Mouse (Mus musculus) granulocyte monocyte progenitor cell, adult 5-6 weeks (primary cell): ENCODE results near the gene Uggt1. TPM values are rescaled to one million over a fixed set of nuclear protein-coding genes. Genes with fewer than 3 reads are reported as not detected.

Experiments used
- ATAC-seq: replicated peaks from 2 replicates; pipeline ENCODE4 v1.8.0; 2016; ENCODE audit warnings: mild to moderate bottlenecking, moderate TSS enrichment, inconsistent platforms; ENCODE audit not compliant: poor library complexity, severe bottlenecking
- total RNA-seq, 2 experiments: library from RNA; stranded (forward) in 1 of 2; stranded (reverse) in 1 of 2; fragments of 200-712, 200-1000 nt in 1 of 2; fragments of >200 nt in 1 of 2; fragmentation: Nextera tagmentation in 1 of 2; gene quantifications; 2 replicates each; pipeline ENCODE4 v1.2.3; 2014 to 2017

Uggt1 gene
- total RNA-seq, 2 experiments from 2014 or later = 63.8 to 155 TPM

DNA sequence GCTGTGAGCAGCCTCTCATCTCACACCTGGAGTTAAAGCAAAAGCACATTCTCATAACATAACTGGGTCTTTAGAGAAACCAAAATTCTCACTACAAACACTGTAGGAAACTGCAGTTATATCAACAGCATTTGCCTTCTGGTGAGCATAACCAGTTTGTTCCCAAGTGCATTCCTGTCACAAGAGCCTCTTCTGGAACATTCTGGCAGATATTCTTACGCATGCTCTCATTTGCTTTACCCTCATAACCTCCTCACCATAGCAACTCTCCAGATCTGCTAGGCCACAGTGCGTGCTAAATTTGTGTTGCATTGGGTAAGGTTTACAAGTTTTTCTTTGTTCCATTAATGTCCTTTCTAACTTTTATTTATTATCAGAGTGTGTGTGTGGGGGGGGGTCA, 14.8 kb upstream of the Uggt1 start:
- no peak for ATAC-seq

DNA sequence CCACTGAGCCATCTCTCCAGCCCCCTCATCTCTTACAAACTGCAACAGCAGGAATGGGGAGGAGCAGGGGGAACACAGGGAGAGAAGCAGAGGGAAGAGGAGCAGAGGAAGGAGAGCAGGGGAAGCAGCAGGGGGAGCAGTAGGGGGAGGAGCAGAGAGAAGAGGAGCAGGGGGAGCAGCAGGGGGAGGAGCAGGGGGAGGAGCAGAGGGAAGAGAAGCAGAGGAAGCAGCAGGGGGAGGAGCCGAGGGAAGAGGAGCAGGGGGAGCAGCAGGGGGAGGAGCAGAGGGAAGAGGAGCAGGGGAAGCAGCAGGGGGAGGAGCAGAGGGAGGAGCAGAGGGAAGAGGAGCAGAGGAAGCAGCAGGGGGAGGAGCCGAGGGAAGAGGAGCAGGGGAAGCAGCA, 14.1 kb upstream of the Uggt1 start:
- no peak for ATAC-seq

DNA sequence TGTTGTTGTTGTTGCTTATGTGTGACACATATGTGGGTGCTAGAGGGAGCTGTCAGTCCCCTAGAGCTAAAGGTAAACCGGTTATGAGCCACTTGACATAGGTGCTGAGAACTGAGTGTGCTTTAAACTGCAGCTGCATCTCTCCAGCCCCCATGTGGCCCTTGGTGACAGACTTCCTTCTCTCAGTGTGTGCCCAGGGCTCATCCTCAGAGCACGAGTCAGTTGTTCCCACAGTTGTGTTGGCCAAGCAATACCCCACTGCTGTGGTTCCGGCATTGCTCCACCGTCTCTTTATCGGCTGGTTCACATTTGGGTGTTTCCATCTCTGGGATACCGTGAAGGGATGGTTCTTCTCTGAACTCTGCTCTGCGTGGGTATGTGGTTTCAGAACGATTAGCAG, 12.8 kb upstream of the Uggt1 start:
- peak; percentile 45 for ATAC-seq

DNA sequence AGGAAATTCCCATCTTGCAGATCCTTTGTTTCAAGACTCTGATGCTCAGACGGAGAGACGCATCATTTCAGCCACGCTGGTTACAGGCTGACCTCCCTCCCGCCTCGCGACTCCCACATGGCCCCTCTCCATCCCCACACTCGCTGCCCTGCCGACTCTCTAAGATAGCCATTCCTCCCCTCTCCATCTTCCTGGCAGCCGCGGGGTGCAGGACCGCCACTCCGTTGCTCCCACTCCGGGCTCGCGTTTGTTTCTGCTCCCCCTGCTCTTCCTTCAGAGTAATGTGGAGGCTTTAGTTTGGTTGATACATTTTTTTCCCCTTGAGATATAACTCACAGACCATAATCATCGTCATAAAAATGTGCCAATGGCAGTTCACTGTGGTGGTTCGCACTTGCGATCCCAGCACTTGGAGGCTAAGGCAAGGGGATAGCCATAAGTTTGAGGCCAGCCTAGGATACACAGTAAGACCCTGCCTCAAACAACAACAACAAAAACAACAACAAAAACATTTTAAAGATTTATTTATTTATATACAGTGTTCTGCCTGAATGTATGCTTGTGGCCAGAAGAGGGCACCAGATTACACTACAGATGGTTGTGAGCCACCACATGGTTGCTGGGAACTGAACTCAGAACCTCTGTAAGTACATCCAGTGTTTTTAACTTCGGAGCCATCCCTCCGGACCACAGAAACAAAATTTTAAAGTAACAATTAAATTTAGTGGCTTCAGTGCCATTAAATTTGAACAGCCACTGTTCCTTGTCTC, 11.5 kb upstream of the Uggt1 start:
- no peak for ATAC-seq

DNA sequence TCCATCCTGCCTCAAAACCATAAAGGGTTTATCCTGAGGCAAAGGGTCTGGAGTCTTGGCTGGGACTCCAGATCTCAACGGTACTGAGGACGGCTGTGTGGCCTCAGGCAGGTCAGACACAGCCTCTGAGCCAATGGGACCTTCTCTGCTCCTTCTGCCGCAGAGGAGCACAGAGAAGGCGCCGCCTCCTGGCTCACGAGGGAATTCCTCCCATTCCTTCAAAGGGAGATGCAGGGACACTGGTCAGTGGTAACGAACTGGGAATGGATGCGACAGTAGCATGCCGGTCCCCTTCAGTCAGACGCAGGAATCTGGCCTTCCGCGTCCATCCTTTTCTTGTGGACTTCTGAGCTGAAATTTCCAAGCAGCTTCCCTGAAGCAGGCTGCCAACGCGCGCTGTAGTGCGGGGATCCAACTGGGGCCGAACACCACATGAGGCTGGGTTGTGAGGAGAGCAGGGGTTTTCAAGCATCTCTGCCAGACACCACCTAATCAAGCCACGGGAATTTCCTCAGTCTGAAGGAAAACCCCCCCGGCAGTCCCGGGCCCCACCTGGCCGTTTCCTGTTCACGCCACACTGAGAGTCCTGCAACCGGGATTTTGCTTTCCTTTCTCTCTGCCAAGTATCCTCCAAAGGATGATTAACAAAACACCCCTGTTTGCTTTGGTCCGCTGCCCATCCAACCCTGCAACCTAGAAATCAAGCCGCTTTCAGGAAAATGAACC, 10.3 kb upstream of the Uggt1 start:
- no peak; the same call in 1 of the 2 replicates for ATAC-seq

DNA sequence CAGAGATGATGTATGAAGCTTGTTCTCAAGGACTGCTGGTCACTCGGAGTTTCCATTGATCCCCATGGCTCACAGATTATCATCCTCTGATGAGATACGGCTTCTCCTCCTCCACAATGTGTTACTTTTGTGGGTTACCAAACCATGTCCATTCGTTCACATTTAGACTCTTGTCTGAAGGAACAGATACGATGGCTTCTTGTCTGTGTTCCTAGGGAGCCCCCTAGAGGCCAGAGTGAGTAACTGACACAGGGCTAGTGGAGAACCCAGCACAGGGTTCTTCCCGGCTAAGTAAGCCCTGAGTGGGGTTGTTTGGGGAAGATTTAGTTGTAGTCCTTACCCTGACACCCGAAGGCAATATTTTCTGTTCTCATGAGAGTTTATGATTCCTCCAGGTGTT, 8.3 kb upstream of the Uggt1 start:
- ATAC-seq = peak; percentile 86

DNA sequence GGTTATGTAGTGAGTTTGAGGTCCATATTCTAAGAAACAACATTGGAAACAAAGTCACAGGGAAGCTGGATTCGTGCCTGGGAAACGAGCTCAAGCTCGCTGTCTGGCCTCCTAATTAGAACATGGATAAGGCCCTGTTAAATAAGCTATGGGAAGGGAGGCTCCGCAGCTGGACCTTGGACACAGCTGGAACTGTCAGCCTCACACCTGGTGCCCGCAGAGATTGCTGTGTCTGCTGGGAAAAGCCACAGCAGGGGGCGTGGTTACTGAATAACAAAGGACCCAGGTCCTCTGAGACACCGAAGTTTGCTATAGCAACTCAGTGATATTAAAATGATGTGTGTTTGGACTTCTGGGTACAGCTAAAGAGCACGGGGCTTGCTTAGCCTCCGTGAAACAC, 6.9 kb upstream of the Uggt1 start:
- no peak for ATAC-seq

DNA sequence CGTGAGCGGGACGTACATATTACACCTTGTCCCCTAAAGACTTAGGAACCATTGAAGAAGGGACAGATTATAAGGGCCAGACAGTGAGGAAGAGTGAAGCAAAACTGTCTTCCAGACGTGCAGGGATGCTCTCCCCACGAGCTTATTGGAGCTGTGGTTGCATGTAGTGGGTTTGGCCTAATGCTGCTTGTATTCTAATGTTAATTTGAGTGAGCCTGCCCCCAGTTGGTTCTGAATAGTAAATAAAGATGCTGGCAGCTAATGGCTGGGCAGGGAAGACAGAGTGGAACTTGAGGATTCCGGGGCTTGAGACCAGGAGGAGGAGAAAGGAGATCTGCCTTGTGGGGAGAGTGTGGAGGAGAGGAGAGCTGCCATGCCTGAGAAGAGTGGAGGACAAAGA, 2.2 kb upstream of the Uggt1 start:
- ATAC-seq = no peak

DNA sequence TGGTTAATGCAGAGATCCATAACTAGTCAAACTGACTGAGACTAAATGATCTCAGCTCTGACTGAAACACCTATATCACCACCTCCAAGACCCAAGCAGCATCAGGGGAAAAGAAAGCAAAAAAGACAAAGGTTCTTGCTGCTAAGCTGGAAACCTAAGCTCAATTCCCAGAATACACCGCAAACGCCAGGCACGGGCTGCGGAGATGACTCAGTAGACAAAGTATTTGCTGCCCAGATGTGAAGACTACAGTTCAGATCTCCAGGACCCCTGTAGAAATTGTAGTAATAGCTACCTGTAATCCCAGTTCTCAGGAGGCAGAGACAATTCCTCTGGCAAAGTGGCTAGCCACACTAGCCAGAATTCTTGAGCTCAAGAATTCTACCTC, 302 bp upstream of the Uggt1 start:
- no peak for ATAC-seq

DNA sequence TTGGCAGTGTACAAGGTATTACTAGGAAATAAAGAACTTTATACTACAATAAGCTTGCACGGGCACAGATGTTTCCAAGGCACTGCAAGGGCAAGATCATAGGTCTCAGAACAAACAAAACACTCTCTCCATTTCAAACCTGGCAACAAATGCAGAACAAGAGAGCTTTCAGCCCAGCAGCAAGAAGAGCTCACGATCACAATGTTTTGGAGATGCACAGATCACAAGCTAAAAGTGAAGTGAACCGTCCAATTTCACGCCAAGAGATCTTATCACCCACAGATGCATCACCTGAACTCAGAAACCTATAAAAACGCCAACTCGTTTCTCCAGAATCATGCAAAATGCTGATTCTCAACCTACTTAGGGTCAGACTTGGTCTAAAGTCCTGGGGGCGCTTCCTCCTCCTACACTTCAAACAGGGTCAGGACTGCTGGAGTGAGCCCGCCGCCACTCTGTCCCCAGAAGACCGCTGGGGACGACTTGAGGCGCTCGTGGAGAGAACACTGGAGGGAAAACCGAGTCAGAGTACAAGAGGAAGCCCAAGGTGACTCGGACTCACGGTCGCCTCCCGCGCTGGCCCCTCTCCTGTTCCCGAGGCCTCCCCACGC, 968 bp downstream of the Uggt1 start:
- ATAC-seq = peak; percentile 9; the same call in 1 of the 2 replicates

DNA sequence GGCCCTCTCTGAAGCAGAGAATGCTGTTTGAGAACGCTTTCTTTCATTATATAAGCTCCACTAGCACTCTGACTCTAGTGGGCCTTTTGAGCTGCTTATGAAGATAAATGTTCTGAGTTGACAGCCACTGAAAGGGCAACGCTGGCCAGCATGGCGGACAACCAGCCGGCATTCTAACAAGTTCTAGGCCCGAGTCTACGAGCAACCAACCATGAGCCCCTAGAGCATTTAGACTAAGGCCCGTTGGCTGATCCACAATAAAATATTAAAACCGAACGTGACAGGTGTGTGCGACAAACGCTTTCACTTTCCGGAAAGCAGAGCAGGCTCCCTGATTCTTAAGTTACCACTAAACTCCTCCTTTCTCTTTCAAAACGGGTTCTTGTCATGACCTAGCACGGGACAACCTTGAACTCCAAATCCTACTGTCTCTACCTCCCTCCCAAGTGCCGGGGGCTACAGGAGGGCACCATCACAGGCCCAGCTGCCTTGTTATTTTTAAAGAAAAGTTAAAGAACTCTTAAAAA, 2.6 kb downstream of the Uggt1 start:
- no peak for ATAC-seq

DNA sequence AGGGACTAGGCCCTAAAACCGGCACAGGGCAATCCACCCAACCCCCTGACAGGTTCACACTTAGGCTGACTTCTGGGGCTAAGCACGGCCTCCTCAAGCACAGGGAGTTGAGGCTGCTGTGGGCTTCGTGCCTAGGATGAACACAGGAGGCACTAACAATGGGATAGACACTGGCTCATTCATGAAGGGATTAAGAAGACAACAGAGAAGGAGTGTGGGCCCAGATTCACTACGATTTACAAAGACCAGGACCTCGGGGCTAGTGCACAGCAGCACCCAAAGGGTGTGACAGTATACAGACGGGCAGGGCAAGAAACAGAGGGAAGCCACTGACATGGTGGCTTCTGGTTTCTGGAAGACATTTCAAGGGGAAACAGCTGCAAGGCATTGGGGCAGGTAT, 4.3 kb downstream of the Uggt1 start:
- no peak for ATAC-seq

DNA sequence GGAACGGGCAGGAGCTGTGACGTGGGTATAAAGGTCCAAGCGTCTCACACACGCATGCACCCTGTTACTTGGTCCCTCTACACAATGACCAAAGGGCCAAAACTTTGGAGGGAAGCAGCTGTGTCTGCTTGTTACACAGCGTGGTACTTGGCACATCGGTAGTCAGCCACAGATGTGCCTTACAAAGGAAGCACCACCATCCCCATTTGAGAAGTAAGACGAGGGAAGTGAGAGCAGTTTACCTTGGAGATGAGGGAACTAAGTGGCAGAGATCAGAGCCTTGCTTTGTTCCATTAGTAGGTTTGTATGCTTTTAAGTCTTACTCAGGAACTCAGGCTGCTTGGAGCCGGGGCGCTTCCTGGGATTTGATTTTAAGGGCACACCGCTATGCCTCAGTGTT, 5.1 kb downstream of the Uggt1 start:
- ATAC-seq = peak; percentile 55

DNA sequence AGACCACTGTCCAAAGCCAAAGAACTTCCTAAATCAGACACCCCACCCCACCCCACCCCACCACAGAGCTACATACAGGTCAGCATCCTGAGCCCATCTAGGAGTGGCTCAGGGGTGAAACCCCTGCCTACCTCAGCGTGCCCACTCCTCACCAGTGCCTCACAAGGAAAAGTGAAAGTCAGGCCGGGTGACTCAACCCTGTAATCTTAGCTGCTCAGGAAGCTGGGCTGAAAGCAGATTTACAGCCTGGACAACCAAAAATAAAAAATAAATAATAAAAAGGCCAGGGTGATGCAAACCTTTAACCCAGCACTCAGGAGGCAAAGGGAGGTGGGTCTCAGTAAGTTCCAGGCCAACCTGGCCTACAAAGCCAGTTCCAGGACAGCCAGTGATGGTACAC, 8.7 kb downstream of the Uggt1 start:
- ATAC-seq = no peak

DNA sequence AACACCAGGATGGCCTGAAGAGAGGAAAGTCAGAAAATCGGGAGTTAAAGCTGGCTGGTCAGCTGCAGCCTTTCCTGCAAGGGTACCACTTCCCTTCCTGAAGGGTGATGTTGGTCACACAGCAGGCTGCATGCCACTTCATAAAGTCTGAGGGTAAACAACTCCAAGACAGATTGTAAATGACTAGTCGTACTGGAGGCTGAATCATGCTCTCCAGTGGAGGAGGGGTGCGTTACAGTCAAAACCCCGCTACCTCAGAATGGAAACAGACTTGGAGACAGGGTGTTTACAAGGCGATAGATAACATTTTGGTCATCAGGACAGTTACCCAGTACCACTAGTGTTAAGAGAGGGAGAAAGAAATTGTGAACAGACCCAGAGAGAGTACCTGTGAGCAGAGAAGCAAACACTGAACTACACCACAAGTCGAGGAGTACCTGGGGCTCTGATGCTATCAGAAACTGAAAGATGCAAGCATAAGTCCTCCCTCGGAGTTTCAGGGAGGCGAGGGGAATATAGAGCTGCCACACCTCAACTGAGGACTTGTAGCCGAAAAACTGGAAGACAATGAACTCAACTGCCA, 9.4 kb downstream of the Uggt1 start:
- no peak for ATAC-seq

DNA sequence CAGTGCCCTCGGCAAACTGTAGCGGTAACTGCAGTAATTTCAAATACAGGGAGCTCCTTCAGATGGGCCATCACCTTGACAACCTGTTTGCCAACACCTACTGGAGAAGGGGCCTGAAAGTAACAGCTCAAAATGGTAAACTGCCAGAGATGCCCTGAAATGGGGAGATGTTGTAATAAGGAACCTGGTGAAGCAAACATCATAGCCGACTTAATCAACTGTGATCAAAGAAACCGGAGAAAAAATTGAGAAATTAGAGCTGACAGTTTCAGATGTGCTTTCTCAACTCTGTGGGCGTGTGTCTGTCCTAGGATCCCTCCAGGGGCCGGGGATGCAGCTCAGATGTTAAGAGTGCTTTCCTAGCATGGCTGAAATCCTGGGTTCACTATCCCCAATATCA, 11.3 kb downstream of the Uggt1 start:
- peak; percentile 81 for ATAC-seq

DNA sequence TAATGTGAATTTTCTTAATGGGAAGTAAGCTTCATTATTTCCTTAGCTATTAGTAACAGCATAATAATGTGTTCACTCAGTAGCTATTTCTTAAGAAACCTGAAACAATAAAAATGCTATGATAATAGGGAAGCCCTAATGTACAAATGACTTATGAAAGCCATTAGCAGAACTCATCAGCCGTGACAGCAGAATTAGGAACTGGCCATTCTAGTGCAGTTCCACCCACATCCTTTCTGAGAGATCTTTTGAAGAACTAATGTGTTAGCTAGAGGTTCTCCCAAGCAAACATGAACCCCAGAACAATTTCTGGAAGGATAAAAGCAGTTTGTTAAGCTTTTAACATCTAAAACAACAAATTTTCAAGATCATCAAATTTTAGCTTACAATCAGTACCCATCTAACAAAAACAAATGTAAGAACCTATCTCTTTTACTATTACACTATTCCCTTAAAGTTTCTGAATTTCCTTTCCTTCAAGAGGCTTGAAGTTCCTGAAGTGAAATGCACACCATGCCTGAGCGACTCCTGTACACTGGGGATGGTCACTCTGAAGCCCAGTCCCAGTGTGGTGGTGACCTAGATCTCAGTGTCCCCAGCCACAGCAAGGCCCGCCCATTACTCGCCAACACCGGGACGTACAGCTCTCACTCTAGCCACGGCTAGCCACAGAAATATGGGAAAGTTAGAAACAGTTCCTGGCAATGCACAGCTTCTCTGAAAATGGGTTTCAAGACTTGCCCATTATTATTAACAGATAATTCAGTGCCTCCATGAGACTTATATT, 13.4 kb downstream of the Uggt1 start:
- peak; percentile 63 for ATAC-seq

DNA sequence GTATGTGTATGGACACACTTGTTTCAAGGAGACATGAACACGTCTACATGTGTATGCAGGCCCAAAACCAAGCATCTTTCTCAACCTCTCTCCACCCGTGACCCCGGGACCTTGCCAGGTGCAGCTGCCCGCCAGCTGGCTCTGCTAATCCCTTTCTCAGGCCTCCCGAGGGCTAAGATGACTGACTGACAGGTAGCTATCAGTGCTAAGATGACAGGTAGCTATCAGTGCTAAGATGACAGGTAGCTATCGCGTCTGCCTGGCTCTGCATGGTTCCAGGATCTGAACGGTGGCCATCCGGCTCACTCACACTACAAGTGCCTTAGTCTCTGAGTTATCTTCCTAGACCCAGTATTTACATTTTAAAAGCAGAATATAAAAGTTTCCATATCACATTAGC, 16.1 kb downstream of the Uggt1 start:
- ATAC-seq = no peak

DNA sequence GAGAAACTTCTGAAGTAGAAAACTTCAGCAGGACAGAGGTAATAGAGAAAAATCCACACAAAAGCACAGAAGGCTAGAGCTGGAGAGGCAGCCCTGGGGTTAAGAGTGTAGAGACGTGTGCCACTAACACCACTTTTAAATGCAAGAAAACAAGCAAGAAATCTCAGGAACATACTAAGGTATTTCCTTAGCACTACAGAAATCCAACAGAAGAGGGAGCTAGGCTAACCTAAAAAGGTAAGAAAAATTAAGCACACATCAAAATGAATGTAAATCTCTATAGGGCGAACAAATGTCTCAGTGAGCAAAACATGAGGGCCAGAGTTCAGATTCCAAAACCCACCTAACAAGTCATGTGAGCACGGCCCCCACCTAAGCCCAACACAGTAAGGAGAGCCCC, 19.9 kb downstream of the Uggt1 start:
- ATAC-seq = no peak

DNA sequence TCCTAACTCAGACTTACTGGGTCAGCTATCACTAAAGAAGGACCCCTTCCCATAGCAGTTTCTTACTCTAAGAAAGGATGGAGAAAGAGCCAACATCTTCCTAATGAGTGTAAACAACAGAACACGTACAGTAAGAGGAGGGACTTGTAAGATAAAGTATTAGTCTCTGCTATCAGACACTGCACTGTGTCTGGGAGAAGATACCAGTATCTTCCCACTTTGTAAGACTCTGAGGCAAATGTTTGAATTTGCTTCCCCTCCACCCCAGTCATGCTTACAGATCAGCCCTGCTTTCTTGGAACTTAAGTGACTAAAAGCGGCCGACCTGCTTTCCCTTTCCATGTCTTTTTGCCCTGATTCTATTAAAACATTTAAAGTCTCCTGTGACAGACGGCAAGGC, 30.2 kb downstream of the Uggt1 start:
- ATAC-seq = no peak
